Mouse (Mus musculus): ENCODE measurements at regions not wholly inside any gene's neighbourhood (a gene's known extent, or its start where the extent isn't known, plus 50 kb on each side); places are given as distances from the start of the nearest gene placed in this dataset.

GRCm38 (mm10) chr15:72353371-72353770 is 1481.0 kb upstream of the Gm6569 start:
- dilution Hi-C loops (cut with MboI; ENCODE audit: extremely low pct_ligation_motif_present, extremely low pct_unique_long_range_greater_than_20kb, low sequenced_read_pairs): no loop called here
- Histone ChIP-seq H3K9me3 (replicated peaks; ENCODE audit: low read length) (peaks cover 10% of the 10 kb centered on the region), H3K36me3 (replicated peaks in 1 of 2; ENCODE audit: control insufficient read depth in 1 of 2, insufficient read depth in 1 of 2, low read length in 1 of 2) (no peaks in the 10 kb centered on the region), H3K4me2 (ENCODE audit: insufficient read depth, low read depth, poor library complexity, severe bottlenecking) (no peak overlapping the region), H3K27me3 (replicated peaks) (no peaks in the 10 kb centered on the region), H3K79me2 (replicated peaks; ENCODE audit: control insufficient read depth, extremely low read depth, insufficient read depth, poor library complexity, severe bottlenecking) (no peaks in the 10 kb centered on the region), H3K4me3 (replicated peaks in 1 of 3; ENCODE audit: low read depth in 2 of 3, low read length in 2 of 3, poor library complexity in 1 of 3) (no peak overlapping the region), H3K9ac (ENCODE audit: insufficient read depth, low read depth) (no peak overlapping the region), H3K27ac (ENCODE audit: insufficient read depth, low read depth) (no peak overlapping the region), H3K4me1 (ENCODE audit: control insufficient read depth in 1 of 2, insufficient read depth in 2 of 2) (no peaks in the 10 kb centered on the region)
- DNase-seq (ENCODE audit: extremely low read depth): no peak
- TF ChIP-seq BHLHE40 (IDR thresholded peaks at IDR 0.05; ENCODE audit: low read depth, low read length) (no peak), USF2 (conservative IDR thresholded peaks at IDR 0.05; ENCODE audit: low read depth, low read length) (no peak)
- in situ Hi-C loops (cut with MboI; ENCODE audit: low pct_ligation_motif_present, low pct_unique_long_range_greater_than_20kb, low sequenced_read_pairs): no loop called here

- no peak for DNase-seq (ENCODE audit: extremely low read depth)
- Histone ChIP-seq H3K9me3 (replicated peaks; ENCODE audit: low read length) (peaks cover 14% of the 10 kb centered on the region), H3K27me3 (replicated peaks) (no peaks in the 10 kb centered on the region), H3K4me1 (ENCODE audit: control insufficient read depth in 1 of 2, insufficient read depth in 2 of 2) (no peaks in the 10 kb centered on the region), H3K4me3 (replicated peaks in 1 of 3; ENCODE audit: low read depth in 2 of 3, low read length in 2 of 3, poor library complexity in 1 of 3) (no peak overlapping the region), H3K36me3 (replicated peaks in 1 of 2; ENCODE audit: control insufficient read depth in 1 of 2, insufficient read depth in 1 of 2, low read length in 1 of 2) (no peaks in the 10 kb centered on the region), H3K27ac (ENCODE audit: insufficient read depth, low read depth) (no peak overlapping the region), H3K9ac (ENCODE audit: insufficient read depth, low read depth) (no peak overlapping the region), H3K4me2 (ENCODE audit: insufficient read depth, low read depth, poor library complexity, severe bottlenecking) (no peak overlapping the region), H3K79me2 (replicated peaks; ENCODE audit: control insufficient read depth, extremely low read depth, insufficient read depth, poor library complexity, severe bottlenecking) (no peaks in the 10 kb centered on the region)
- TF ChIP-seq ELF1 (IDR thresholded peaks at IDR 0.05; ENCODE audit: low read depth, low read length) (no peak), POLR2AphosphoS2 (IDR thresholded peaks at IDR 0.05; ENCODE audit: low read depth, low read length) (no peak), BHLHE40 (IDR thresholded peaks at IDR 0.05; ENCODE audit: low read depth, low read length) (no peak), MEF2A (IDR thresholded peaks at IDR 0.05; ENCODE audit: borderline replicate concordance, low read depth, low read length) (no peak), UBTF (IDR thresholded peaks at IDR 0.05; ENCODE audit: low read depth, low read length) (no peak), MYC (IDR thresholded peaks at IDR 0.05; ENCODE audit: low read depth, low read length) (no peak), RCOR1 (conservative IDR thresholded peaks at IDR 0.05; ENCODE audit: low read depth, low read length) (no peak), CHD2 (IDR thresholded peaks at IDR 0.05; ENCODE audit: low read length) (no peak), ZNF384 (IDR thresholded peaks at IDR 0.05; ENCODE audit: low read depth, low read length) (no peak), TCF12 (IDR thresholded peaks at IDR 0.05; ENCODE audit: low read depth, low read length) (no peak)
- dilution Hi-C loops (cut with MboI; ENCODE audit: extremely low pct_ligation_motif_present, extremely low pct_unique_long_range_greater_than_20kb, low sequenced_read_pairs) (no loop called here), in situ Hi-C loops (cut with MboI; ENCODE audit: low pct_ligation_motif_present, low pct_unique_long_range_greater_than_20kb, low sequenced_read_pairs) (no loop called here)
Observed at GRCm38 (mm10) chr15:72355626-72356025, 1478.7 kb upstream of the Gm6569 start.

- H3K9me3 ChIP-seq (replicated peaks; ENCODE audit: low read length): peaks cover 17% of the 10 kb centered on the region
- H3K4me1 ChIP-seq (ENCODE audit: control insufficient read depth in 1 of 2, insufficient read depth in 2 of 2): no peaks in the 10 kb centered on the region
- H3K79me2 ChIP-seq (replicated peaks; ENCODE audit: control insufficient read depth, extremely low read depth, insufficient read depth, poor library complexity, severe bottlenecking): no peaks in the 10 kb centered on the region
- no peak overlapping the region for H3K4me2 ChIP-seq (ENCODE audit: insufficient read depth, low read depth, poor library complexity, severe bottlenecking)
- no peak overlapping the region for H3K27ac ChIP-seq (ENCODE audit: insufficient read depth, low read depth)
- H3K36me3 ChIP-seq (replicated peaks in 1 of 2; ENCODE audit: control insufficient read depth in 1 of 2, insufficient read depth in 1 of 2, low read length in 1 of 2): no peaks in the 10 kb centered on the region
- TF ChIP-seq USF2 (conservative IDR thresholded peaks at IDR 0.05; ENCODE audit: low read depth, low read length) (no peak), ZNF384 (IDR thresholded peaks at IDR 0.05; ENCODE audit: low read depth, low read length) (no peak), POLR2A (IDR thresholded peaks at IDR 0.05; ENCODE audit: low read depth, low read length) (no peak), MAFK (IDR thresholded peaks at IDR 0.05; ENCODE audit: insufficient replicate concordance, low read length) (no peak), MAZ (IDR thresholded peaks at IDR 0.05; ENCODE audit: low read depth, low read length) (no peak), CTCF (conservative IDR thresholded peaks at IDR 0.05 in 1 of 2, IDR thresholded peaks at IDR 0.05 in 1 of 2; ENCODE audit: low read depth in 2 of 2, low read length in 2 of 2) (no peak), RAD21 (IDR thresholded peaks at IDR 0.05; ENCODE audit: low read depth, low read length) (no peak), JUN (IDR thresholded peaks at IDR 0.05; ENCODE audit: insufficient read depth, low read depth, low read length) (no peak), PAX5 (IDR thresholded peaks at IDR 0.05; ENCODE audit: low read length) (no peak), MAX (IDR thresholded peaks at IDR 0.05; ENCODE audit: low read length) (no peak), ZKSCAN1 (IDR thresholded peaks at IDR 0.05; ENCODE audit: borderline replicate concordance, low read depth, low read length) (no peak), HCFC1 (IDR thresholded peaks at IDR 0.05; ENCODE audit: low read depth, low read length) (no peak), RCOR1 (conservative IDR thresholded peaks at IDR 0.05; ENCODE audit: low read depth, low read length) (no peak), MXI1 (IDR thresholded peaks at IDR 0.05; ENCODE audit: low read depth, low read length) (no peak), ELF1 (IDR thresholded peaks at IDR 0.05; ENCODE audit: low read depth, low read length) (no peak), BHLHE40 (IDR thresholded peaks at IDR 0.05; ENCODE audit: low read depth, low read length) (no peak), MEF2A (IDR thresholded peaks at IDR 0.05; ENCODE audit: borderline replicate concordance, low read depth, low read length) (no peak), CHD1 (IDR thresholded peaks at IDR 0.05; ENCODE audit: low read depth, low read length) (no peak), UBTF (IDR thresholded peaks at IDR 0.05; ENCODE audit: low read depth, low read length) (no peak), KAT2A (IDR thresholded peaks at IDR 0.05; ENCODE audit: insufficient replicate concordance, low read length) (no peak)
- H3K27me3 ChIP-seq (replicated peaks): no peaks in the 10 kb centered on the region
- no peak overlapping the region for H3K4me3 ChIP-seq (replicated peaks in 1 of 3; ENCODE audit: low read depth in 2 of 3, low read length in 2 of 3, poor library complexity in 1 of 3)
- H3K9ac ChIP-seq (ENCODE audit: insufficient read depth, low read depth): no peak overlapping the region
- DNase-seq (ENCODE audit: extremely low read depth): no peak
- in situ Hi-C loops (cut with MboI; ENCODE audit: low pct_ligation_motif_present, low pct_unique_long_range_greater_than_20kb, low sequenced_read_pairs): no loop called here
- dilution Hi-C loops (cut with MboI; ENCODE audit: extremely low pct_ligation_motif_present, extremely low pct_unique_long_range_greater_than_20kb, low sequenced_read_pairs): no loop called here
Observed at GRCm38 (mm10) chr15:72359636-72360035, 1474.7 kb upstream of the Gm6569 start.
